Mouse (Mus musculus): ENCODE measurements around the gene Magea4. TPM values are rescaled to one million over a fixed set of nuclear protein-coding genes. Genes with fewer than 3 reads are reported as not detected.

Gene Magea4
- not detected in 2 replicates for polyA plus RNA-seq (2012; rRNA removed)

DNA sequence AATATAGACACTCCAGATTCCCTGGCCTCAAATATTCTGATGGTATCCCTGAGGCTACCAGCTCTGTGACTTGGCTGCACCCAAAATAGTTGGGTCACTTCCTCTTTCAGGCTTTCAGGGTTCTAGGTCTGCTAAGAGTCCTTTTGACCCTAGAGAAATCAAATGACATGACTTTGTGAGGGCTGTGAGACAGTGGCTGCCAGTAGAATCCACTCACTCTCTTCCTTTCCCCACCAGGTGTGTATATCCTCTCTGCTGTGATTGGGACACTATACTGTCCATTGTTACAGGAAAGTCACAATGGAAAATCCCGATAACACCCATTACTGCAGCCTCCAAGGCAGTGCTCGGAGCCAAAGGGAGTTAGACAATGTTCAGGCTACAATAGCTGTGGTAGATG is at the start of gene Magea4:
Magea4 (plus strand) TSS at position 301 of the 400 bp plus-strand sequence.

Other genes with a start within 250 kb of the Magea4 start
- gene Fate1, start 249.0 kb upstream of the Magea4 start, polyA plus RNA-seq (2012; rRNA removed): not detected in 2 replicates
- gene Cnga2, start 230.2 kb upstream of the Magea4 start, polyA plus RNA-seq (2012; rRNA removed): 0.07 TPM in 1 of 2 replicates, not detected in the other
- gene Gabre, start 52.8 kb downstream of the Magea4 start, polyA plus RNA-seq (2012; rRNA removed): 1.6 and 1.7 TPM in 2 replicates
- gene Magea10, start 164.8 kb downstream of the Magea4 start, polyA plus RNA-seq (2012; rRNA removed): 0.14 and 0.47 TPM in 2 replicates

Data from ovary, adult 2 months (tissue).